Mouse (Mus musculus) kidney, adult 2 months (tissue): ENCODE measurements at regions not wholly inside any gene's neighbourhood (a gene's known extent, or its start where the extent isn't known, plus 50 kb on each side); places are given as distances from the start of the nearest gene placed in this dataset.

Experiments used
- DNase-seq: peaks from one replicate; pipeline ENCODE4 v3.0.0; 2021
- H3K27ac ChIP-seq: fragments of 200-500 bp; 2 replicates; pipeline ENCODE4 v1.5.1; 2012; ENCODE audit warnings: low read depth, low read length, control low read depth, inconsistent platforms; ENCODE audit not compliant: insufficient read depth
- H3K27me3 ChIP-seq: fragments of 200-500 bp; replicated peaks from 2 replicates; pipeline ENCODE4 v1.6.1; 2012; ENCODE audit warnings: mild to moderate bottlenecking, moderate library complexity, low read length, inconsistent platforms; ENCODE audit not compliant: control insufficient read depth, insufficient read depth
- H3K36me3 ChIP-seq: fragments of 200-500 bp; 2 replicates; pipeline ENCODE4 v1.6.1; 2012; ENCODE audit warnings: mild to moderate bottlenecking, moderate library complexity, low read length, inconsistent platforms; ENCODE audit not compliant: control insufficient read depth, insufficient read depth
- H3K4me1 ChIP-seq: fragments of 200-500 bp; 2 replicates; pipeline ENCODE4 v1.6.1; 2011; ENCODE audit warnings: low read length; ENCODE audit not compliant: control insufficient read depth, insufficient read depth
- H3K4me3 ChIP-seq: fragments of 200-500 bp; 2 replicates; pipeline ENCODE4 v1.5.1; 2011; ENCODE audit warnings: mild to moderate bottlenecking, low read depth, low read length, control low read depth; ENCODE audit not compliant: insufficient read depth
- CTCF ChIP-seq: fragments of 200-500 bp; conservative IDR thresholded peaks from 2 replicates; pipeline ENCODE4 v1.5.1; 2011; ENCODE audit warnings: low read depth, mild to moderate bottlenecking, control low read depth, low read length, moderate library complexity, mixed read lengths; ENCODE audit not compliant: insufficient read depth, insufficient read length
- POLR2A ChIP-seq: fragments of 200-500 bp; IDR thresholded peaks from one replicate; pipeline ENCODE4 v1.6.1; 2011; ENCODE audit warnings: low read depth, low read length, control low read depth
- WGBS: fragments of 180-500 bp; shearing (Covaris S2); methylation state at CpG from one replicate; pipeline ENCODE4 v1.1.7; 2018; 5-methylcytosine and 5-hydroxymethylcytosine counted together

- Histone ChIP-seq H3K4me3 (no peak overlapping the region), H3K27ac (no peak overlapping the region), H3K36me3 (no peaks in the 10 kb centered on the region), H3K27me3 (no peaks in the 10 kb centered on the region), H3K4me1 (no peaks in the 10 kb centered on the region)
- DNase-seq = no peak
- TF ChIP-seq CTCF (no peak), POLR2A (no peak)
- WGBS = 70% methylated on average over 4 of the region's 4 CpGs
Measured at GRCm38 (mm10) chr11:52537819-52538435, 141.7 kb downstream of the 9530068E07Rik start.

GRCm38 (mm10) chr11:52541210-52541609, 145.0 kb downstream of the 9530068E07Rik start:
- Histone ChIP-seq H3K27me3 (no peaks in the 10 kb centered on the region), H3K4me1 (no peaks in the 10 kb centered on the region), H3K36me3 (no peaks in the 10 kb centered on the region), H3K4me3 (no peak overlapping the region), H3K27ac (no peak overlapping the region)
- TF ChIP-seq CTCF (no peak), POLR2A (no peak)
- 63% methylated on average over 5 of the region's 5 CpGs for WGBS
- DNase-seq = no peak

- TF ChIP-seq CTCF = no peak
- no peak for TF ChIP-seq POLR2A
- no peaks in the 10 kb centered on the region for H3K4me1 ChIP-seq
- DNase-seq = no peak
- no peaks in the 10 kb centered on the region for H3K36me3 ChIP-seq
- H3K27ac ChIP-seq = no peak overlapping the region
- H3K4me3 ChIP-seq = no peak overlapping the region
- WGBS = 46% methylated on average over 5 of the region's 5 CpGs
- H3K27me3 ChIP-seq = no peaks in the 10 kb centered on the region
Measured at GRCm38 (mm10) chr11:52551451-52551850, 155.2 kb downstream of the 9530068E07Rik start.

GRCm38 (mm10) chr11:52552860-52553259, 156.6 kb downstream of the 9530068E07Rik start:
- DNase-seq = no peak
- no peak overlapping the region for H3K4me3 ChIP-seq
- WGBS = 80% methylated on average over 4 of the region's 4 CpGs
- no peak overlapping the region for H3K27ac ChIP-seq
- TF ChIP-seq CTCF (no peak), POLR2A (no peak)
- no peaks in the 10 kb centered on the region for H3K4me1 ChIP-seq
- H3K27me3 ChIP-seq = no peaks in the 10 kb centered on the region
- no peaks in the 10 kb centered on the region for H3K36me3 ChIP-seq

- Histone ChIP-seq H3K27me3 (no peaks in the 10 kb centered on the region), H3K36me3 (no peaks in the 10 kb centered on the region), H3K4me1 (0 out of 2 replicates have a peak, but pooled peaks cover 3% of the 10 kb centered on the region), H3K4me3 (no peak overlapping the region), H3K27ac (no peak overlapping the region)
- 66% methylated on average over 3 of the region's 3 CpGs for WGBS
- TF ChIP-seq POLR2A = no peak
- TF ChIP-seq CTCF = no peak
- peak; percentile 78 for DNase-seq
Measured at GRCm38 (mm10) chr11:52557836-52558235, 161.6 kb downstream of the 9530068E07Rik start.

GRCm38 (mm10) chr11:52558782-52559181, 162.6 kb downstream of the 9530068E07Rik start:
- H3K4me1 ChIP-seq = 0 out of 2 replicates have a peak, but pooled peaks cover 3% of the 10 kb centered on the region
- no peak for TF ChIP-seq CTCF
- no peak for TF ChIP-seq POLR2A
- H3K4me3 ChIP-seq = no peak overlapping the region
- no peaks in the 10 kb centered on the region for H3K27me3 ChIP-seq
- 63% methylated on average over 5 of the region's 5 CpGs for WGBS
- H3K36me3 ChIP-seq = no peaks in the 10 kb centered on the region
- DNase-seq = peak; percentile 3
- H3K27ac ChIP-seq = no peak overlapping the region

GRCm38 (mm10) chr11:52561281-52561680, 165.1 kb downstream of the 9530068E07Rik start:
- DNase-seq = peak; percentile 40
- no peak overlapping the region for H3K27ac ChIP-seq
- H3K27me3 ChIP-seq = no peaks in the 10 kb centered on the region
- TF ChIP-seq CTCF (no peak), POLR2A (no peak)
- no peaks in the 10 kb centered on the region for H3K36me3 ChIP-seq
- WGBS = 44% methylated on average over 7 of the region's 7 CpGs
- 0 out of 2 replicates have a peak, but pooled peaks cover 3% of the 10 kb centered on the region for H3K4me1 ChIP-seq
- no peak overlapping the region for H3K4me3 ChIP-seq
